Mouse (Mus musculus): ENCODE results near the gene Eif5a.
"Not testable (repeated sequence)": the region's sequence is repeated elsewhere in the genome, so short reads cannot be mapped to it uniquely, and the experiment has no call there.

Eif5a gene

DNA sequence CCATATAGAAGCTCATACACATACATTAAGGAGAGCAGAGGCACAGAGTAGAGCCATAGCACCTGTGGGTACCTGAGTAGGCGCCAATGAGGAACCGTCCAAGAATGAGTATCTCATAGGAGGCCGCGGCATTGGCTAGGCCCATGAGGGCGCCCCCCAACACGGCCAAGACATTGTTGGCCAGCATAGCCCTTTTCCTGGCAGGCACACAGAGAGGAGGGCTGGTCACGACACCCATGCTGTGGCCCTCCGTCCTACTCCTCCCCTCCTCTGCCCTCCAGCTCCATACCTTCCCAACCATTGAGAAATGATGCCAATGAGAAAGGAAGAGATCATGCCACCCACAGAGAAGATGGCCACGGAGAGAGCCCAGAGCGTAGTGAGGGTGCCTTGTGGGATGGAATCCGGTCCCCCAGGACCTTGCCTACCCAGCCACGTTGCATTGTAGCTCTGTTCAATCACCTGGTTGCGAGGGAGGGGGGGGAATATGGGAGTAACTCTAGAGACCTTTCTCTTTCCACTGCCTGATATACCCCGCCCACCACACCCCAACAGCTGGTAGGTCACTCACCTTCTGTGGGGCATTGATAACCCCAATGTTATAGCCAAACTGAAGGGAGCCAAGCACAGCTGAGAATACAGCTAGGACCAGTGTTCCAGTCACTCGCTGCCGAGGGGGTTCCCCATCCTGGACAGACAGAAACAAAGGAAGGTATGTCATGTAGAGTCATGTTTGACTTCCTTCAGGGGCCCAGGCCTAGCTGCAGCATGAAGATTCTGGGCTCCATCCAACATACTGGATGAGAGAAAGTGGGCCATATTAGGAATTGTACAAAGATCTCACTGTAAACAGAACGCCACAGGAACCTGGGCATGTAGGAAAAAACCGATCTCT, 24.5 kb upstream of the Eif5a start:
- no peak for DNase-seq (ENCODE audit: low spot score in 2 of 2)

DNA sequence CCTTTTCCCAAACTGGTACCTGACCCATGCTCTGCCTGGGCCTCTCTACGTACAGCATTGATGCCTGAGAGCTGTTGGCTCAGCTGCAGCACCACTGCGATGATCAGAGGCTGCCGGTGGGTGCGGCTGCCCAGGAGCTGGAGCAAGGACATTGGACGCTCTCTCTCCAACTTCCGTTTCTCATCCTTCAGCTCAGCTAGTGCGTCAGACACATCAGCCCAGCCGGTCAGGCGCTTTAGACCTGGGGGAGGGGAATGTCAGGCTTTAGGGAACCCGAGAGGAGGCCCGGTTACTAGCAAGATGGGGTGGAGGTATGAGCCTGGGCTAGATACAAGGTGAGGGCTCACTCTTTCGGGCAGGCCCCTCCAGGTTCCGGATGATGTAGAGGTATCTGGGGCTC, 23.5 kb upstream of the Eif5a start:
- DNase-seq (ENCODE audit: low spot score in 2 of 2), result no peak

DNA sequence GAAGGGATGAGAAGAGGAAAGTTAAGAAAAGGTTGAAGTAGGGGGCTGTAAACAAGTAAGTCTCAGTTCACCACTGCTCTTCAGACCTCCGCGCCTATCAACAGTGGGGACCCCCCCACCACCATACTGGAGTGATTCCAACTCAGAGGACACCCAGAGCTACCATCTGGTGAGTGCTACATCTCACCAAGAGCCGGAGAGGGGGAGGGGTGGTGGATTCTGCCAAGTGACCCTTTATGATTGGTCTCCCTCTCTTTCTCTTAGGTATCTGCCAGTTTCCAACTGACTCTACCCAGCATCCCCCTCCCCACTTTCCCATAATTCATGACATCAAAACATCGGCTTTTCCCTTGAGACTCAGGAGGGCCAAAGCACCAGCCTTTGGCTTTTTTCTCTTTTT, 19.2 kb upstream of the Eif5a start:
- no peak for DNase-seq (ENCODE audit: low spot score in 2 of 2)

DNA sequence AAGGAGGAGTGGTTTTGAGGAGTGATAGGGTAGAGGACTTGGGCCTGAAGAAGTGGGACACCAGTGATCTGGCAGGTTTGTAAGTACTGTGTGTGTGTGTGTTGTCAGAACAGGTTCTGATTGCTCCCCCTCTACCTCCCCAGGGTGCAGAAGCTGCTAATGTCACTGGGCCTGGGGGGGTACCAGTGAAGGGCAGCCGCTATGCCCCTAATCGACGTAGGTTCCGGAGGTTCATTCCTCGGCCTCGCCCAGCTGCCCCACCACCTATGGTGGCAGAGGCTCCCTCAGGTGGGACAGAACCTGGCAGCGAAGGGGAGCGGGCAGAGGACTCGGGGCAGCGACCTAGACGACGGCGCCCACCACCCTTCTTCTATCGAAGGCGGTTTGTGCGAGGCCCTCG, 18.0 kb upstream of the Eif5a start:
- no peak for DNase-seq (ENCODE audit: low spot score in 2 of 2)

DNA sequence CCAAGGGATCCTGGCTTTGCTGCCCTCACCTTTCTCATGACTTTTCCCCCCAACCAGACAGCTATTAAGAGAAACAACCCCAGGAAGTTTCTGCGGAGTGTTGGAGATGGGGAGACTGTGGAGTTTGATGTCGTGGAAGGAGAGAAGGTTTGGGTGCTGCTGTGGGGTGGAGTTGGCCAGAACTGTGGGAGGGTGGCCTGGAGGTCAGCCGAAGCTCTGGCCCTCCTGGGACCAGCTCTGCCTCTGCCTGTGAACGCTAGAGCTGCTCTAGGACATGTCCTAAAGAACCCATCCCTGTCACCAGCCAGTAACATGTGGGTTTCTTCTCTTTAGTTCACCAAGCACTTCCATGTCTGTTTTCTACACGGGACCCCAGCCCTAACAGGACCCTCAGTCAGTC, 17.4 kb upstream of the Eif5a start:
- no peak for DNase-seq (ENCODE audit: low spot score in 2 of 2)

DNA sequence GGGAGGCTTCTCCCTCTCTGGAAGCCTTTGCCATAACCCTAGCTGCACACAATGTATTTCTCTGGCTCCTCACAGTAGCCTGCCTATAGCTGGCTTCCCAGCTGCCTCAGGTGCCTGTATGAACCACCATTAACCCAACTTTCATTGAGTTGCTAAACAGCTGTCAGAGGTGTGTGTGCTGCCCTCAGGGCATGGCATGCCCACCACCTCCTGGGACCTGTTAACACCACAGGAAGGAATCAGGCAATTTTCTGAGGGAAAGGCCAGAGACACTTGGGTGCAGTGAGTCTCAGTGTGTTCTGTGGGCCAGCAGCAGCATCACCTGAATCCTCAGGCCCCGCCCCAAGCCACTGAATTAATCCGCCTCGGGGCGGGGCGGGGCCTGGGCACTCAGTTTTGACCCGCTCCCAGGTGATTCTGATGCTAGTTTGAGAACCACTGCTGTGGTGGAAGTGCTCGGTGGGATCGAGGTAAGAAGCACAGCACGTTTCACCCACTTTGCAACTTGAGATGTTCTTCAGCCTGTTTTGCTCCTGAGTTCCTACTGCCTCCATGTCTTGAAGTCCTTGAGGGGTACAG, 16.7 kb upstream of the Eif5a start:
- DNase-seq (ENCODE audit: low spot score in 2 of 2), result no peak

DNA sequence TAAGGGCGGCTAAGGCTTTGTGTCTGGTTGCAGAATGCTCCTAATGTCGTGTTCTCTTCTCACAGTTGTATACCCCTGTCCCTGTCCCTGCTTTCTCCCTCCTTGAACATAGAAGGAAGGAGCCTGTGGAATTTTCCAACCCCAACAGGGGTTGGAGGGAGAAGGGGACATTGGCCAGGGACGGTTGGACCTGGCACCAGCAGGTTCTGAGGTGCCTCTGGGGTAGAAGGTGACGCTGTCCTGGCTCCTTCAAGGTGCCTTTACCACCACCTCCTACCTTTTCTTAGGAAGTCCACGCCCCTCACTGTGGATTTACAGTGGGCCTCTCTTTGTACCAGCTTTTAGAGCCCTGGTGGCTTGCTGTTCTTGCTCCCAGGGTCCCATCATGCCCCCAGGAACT, 16.1 kb upstream of the Eif5a start:
- no peak for DNase-seq (ENCODE audit: low spot score in 2 of 2)

DNA sequence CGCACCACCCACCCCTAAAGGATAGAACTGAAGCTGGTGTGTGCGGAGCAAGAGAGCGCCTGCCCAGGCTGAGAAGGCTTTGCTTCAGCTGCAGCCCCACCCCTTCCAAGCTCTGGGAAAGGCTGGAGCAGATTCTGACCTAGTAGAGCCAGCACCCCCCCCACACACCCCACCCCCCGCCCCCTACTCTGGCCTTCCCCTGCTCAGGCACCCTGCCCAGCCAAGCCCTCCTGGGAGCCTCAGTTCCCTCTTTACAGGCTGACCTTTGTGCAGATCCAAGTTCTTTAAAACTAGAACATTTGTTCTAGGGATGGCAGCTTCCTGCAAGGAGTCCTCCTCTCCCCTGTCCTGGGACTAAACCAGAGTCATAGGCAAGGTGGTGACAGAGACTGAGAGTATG, 15.6 kb upstream of the Eif5a start:
- no peak for DNase-seq (ENCODE audit: low spot score in 2 of 2)

DNA sequence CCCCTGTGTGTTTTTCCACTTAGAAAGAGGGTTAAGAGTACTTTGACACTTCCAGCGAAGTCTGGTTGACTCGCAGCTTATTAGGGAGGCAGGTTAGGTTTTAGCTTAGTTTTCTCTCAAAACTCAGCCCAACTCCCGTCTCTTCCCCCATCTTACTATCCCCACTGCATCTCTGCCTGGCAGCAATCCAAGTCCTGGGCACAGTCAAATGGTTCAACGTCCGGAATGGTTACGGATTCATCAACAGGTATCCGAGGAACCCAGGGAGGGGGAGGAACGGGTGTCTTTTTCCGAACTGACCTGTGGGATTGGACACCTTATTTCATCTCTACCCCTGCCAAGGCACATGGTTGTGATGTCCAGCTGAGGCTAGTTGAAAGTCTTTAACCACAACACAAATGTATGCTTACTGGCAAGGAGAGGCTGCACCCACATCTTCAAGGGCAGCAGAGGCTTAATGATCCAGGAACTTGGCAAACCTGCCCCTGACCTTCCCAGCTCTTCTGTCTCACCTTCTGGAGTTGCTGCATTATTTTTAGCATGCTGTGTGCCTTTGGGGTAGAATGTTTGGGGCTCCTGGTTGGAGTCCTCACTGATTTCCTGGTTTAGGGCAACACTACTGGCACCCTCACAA, 15.1 kb upstream of the Eif5a start:
- no peak for DNase-seq (ENCODE audit: low spot score in 2 of 2)

DNA sequence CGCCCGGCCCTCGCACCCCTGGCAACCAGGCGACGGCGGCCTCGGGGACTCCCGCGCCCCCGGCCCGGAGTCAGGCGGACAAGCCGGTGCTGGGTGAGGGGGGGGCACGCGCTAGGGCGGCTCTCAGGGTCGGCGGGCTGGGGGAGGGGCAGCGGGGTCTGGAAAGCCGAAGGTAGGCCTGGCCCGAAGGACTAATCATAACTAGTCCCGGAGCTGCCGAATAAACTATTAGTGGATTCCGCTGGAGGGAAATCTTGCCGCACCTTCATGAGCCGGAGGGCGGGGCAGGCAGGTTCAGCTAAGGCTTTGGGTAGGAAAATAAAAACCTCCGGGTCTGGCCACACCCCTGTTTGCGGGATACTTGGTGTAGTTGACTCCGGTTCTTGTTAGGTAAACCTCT, 14.4 kb upstream of the Eif5a start:
- no peak for DNase-seq (ENCODE audit: low spot score in 2 of 2)

DNA sequence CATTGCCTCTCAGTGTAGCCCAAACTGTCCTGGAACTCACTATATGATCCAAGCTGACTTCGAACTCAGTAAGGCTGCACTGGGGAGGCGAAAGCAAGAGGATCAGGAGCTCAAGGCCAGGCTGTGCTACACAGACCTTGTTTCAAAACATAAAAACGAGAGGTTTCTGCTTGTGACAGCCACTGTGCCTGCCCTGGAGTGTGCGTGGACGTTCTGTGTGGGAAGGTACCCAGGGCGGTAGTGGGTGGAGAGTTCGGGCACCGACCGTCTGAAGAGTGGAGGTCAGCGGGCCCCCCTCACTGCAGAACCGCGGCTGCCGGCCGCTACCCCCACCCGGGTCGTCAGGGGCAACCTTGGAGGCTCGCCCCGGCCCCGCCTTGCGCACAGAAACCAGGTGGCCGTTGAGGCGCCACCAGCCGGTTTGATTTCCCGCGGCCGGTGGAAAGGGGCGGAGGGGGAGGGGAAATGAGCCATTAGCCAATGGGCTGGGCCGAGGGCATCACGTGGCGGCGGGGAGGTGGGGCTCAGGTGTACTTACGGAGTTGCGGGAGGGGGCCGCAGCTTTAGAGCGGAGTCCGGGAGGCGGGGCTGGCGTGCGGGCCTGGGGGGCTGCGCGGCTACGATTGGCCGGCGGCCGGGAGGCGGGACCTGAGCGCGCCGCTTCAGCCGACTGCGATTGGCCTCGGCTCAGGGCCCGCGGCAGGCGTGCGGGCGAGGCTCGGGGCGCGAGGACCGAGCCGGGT, 13.6 kb upstream of the Eif5a start, which contains the start of gene Ybx2:
Ybx2 (plus strand) TSS at position 660 of the 743 bp plus-strand sequence.
- DNase-seq (ENCODE audit: low spot score in 2 of 2), result peak; percentile 84 to 87

DNA sequence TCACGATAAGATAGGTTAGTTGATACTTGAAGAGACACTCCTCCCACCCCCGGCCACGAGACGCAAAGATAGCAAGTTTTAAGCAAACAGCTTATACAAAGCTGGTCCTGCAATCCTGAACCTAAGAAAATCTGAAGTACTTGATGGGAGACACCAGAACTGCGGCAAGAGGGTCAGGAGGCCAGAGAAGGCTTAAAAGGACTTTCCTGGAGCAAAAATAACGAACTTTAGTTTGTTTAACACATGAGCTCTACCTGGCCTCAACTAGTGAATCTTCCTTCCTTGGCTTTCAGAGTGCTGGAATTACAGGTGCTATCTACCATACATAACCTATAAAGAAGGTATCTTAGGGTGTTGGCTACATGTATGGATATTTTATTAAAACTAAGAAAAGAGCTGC, 12.9 kb upstream of the Eif5a start:
- no peak for DNase-seq (ENCODE audit: low spot score in 2 of 2)

DNA sequence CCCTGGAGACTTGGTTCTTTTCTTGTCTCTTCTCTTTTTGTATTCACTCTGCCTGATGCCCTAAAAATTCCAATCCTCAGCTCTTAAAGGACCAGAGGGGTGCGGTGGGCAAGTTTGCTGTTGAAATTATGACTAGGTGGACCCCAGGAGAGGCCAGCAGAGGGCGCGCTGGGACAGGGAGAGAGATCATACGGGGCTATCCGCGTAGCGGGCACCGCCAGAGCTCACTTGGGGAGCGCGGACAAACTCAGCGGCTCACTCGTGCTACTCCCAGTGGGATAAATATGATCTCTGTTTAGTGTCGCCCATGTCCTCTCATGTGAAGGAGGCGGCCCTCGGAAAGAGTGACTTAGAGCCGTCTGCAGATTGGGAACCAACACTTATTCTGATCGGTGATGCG, 12.4 kb upstream of the Eif5a start:
- DNase-seq (ENCODE audit: low spot score in 2 of 2), result peak; percentile 85 to 94

DNA sequence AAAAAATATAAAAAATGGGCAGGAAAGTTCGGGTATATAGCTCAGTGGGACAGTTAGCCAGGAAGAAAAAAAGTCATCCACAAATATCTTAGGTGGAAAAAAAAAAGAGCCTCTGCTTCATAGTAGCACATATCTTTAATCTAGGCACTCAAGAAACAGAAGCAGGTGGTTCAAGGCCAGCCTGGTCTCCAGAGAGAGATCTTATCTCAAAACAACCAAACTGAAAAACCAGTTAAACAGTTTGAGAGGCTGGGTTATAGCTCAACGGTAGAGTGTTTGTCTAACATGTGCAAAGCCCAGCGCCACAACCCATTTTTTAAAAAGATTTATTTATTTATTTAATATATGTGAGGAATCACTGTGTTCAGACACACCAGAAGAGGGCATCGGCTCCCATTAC, 11.3 kb upstream of the Eif5a start:
- DNase-seq (ENCODE audit: low spot score in 2 of 2), result no peak

DNA sequence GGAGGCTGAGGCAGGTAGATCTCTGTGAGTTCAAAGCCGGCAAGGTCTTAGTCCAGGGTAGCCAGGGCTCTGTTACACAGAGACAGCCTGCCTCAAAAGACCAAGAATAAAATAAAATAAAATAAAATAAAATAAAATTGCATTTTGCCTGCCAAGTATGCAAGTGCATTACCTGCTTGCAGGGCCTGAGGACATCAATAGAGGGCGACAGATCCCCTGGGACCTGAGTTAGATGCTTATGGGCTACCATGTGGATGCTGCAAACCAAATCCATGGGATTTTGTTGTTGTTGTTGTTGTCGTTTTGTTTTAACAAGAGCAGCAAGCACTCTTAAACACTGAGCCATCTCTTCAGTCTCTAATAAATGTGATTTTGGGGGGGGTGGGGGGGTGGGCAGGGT, 10.5 kb upstream of the Eif5a start:
- DNase-seq (ENCODE audit: low spot score in 2 of 2), result no peak

DNA sequence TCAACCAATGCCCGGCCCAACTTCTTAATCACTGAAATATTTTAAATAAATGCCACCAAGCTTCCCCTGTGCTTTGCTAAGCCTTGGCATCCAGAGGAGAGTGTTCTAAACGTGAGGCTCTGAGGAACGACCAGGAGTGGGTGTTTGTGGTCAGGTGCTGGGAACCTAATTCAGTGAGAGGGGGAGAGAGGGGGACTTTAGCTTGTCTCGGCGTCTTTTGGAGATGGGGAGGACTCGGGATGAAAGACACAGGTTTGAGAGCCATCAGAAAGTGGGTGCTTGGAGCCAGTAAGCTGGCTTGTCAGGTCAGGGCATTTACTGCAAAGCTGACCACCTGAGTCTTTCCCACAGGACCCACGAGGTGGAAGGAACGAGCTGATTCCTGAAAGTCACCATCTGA, 10.0 kb upstream of the Eif5a start:
- DNase-seq (ENCODE audit: low spot score in 2 of 2), result no peak

DNA sequence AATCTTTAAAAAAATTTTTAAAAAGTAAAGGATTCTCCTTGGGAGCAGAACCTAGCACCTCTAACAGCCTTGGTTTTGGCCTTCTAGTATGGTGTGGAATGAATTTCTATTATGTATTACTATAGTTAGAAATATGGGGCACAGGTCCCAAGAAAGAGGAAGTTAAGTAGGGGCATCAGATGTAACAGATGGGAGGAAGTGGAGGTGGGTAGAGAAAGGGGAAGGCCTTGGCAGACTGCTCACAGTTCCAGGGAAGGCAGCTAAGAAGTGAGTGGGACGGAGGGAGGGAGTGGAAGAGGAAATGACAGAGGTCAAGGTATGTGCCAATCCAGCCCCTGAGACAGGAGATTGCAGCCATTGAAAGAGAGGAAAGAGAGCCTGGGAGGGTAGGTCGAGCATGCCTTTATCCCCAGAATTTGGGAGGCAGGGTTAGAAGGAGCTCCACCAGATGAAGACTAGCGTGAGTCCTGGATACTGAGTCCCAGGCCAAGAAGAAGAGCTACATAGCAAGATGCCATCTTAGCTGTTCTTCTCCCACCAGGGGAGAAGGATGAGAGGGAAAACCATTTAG, 9.3 kb upstream of the Eif5a start:
- DNase-seq (ENCODE audit: low spot score in 2 of 2), result no peak

DNA sequence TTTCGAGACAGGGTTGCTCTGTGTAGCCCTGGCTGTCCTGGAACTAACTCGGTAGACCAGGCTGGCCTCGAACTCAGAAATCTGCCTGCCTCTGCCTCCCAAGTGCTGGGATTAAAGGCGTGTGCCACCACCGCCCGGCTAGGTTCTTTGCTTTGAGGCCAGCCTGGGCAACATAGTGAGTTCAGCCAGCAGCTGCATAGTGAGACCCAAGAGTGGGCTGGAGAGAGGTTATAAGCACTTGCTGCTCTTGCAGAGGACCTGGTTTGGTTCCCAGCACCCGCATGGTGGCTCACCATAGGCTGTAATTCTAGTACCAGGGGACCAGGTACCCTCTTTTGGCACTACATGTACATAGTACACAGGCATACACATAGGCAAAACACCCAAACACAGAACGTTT, 8.4 kb upstream of the Eif5a start:
- DNase-seq (ENCODE audit: low spot score in 2 of 2), result not testable (repeated sequence)

DNA sequence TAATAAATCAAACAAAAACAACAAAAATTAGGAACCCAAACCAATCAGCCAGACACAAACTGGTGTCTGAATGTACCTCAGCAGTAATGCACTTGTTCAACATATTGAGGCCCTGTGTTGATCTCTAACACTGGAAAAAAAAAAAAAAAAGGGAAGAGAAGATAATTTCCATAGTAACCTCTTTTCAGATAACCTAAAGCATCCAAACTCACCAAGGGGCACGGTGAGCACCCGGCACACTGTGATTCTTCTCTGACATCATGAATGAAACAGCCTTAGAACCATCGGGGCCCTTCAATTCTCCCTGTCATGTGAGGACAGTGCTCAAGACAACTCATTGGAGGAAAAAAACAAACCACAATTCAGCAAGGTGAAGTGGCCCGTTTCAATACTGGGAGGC, 8.0 kb upstream of the Eif5a start:
- DNase-seq (ENCODE audit: low spot score in 2 of 2), result no peak

DNA sequence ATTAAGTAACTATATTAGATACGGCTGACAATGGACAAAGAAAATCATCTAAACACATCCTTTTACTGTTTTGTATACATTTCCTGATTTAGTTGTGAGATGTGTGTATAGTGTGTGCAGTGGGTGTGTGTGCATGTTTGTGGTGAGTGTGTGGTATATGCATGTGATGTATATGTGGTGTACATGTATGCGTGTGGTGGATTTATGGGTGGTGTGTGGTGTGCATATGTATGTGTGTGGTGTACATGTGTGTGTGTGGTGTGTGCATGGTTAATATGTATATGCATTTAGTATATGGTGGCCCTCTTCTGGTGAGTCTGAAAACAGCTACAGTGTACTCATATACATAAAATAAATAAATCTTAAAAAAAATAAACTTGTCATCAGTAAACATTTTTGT, 5.7 kb upstream of the Eif5a start:
- DNase-seq (ENCODE audit: low spot score in 2 of 2), result no peak

DNA sequence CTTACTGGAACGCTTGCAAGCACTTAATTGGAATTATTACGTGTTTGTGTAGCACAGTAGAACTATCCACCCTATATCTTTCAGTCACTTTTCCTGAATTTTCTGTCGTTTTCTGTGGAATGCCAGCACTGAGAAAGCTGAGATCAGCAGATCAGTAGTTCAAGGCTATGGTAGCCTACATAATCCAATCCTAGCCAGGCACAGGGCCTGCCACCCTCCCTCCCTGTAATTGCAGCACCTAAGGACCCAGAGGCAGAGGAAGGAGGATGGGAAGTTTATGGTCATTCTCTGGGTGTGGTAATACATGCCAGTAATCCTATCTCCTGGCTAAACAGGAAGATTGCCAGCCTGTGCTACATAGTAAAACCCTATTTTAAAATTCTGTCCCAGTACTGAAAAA, 1.0 kb upstream of the Eif5a start:
- DNase-seq (ENCODE audit: low spot score in 2 of 2), result no peak

All from right cerebral cortex, adult 2 months (tissue).